Mouse (Mus musculus) myocyte (in vitro differentiated cells): ENCODE measurements at regions not wholly inside any gene's neighbourhood (a gene's known extent, or its start where the extent isn't known, plus 50 kb on each side); places are given as distances from the start of the nearest gene placed in this dataset.

Experiments used
- H3K27me3 ChIP-seq: one replicate; pipeline ENCODE4 v1.6.1; 2011; ENCODE audit not compliant: control insufficient read depth, insufficient read depth, insufficient read length
- H3K36me3 ChIP-seq: one replicate; pipeline ENCODE4 v1.6.1; 2011; ENCODE audit not compliant: control insufficient read depth, insufficient read depth
- H3K4me2 ChIP-seq: one replicate; pipeline ENCODE4 v1.6.1; 2011; ENCODE audit warnings: low read depth, control low read depth
- H3K4me3 ChIP-seq: one replicate; pipeline ENCODE4 v1.5.1; 2011; ENCODE audit warnings: mild to moderate bottlenecking, control low read depth, moderate library complexity
- H3K79me2 ChIP-seq: one replicate; pipeline ENCODE4 v1.6.1; 2011; ENCODE audit not compliant: control insufficient read depth, insufficient read depth
- H3ac ChIP-seq: one replicate; pipeline ENCODE4 v1.6.1; 2011; ENCODE audit not compliant: control insufficient read depth, insufficient read length
- CEBPB ChIP-seq: IDR thresholded peaks from 2 replicates; pipeline ENCODE4 v1.6.1; 2011; ENCODE audit warnings: mild to moderate bottlenecking, moderate library complexity; ENCODE audit not compliant: poor library complexity, insufficient read depth, severe bottlenecking
- E2F4 ChIP-seq: IDR thresholded peaks from one replicate; pipeline ENCODE4 v1.6.1; 2011; ENCODE audit warnings: mild to moderate bottlenecking, control low read depth, moderate library complexity; ENCODE audit not compliant: insufficient read depth
- MAX ChIP-seq: IDR thresholded peaks from one replicate; pipeline ENCODE4 v1.6.1; 2011; ENCODE audit warnings: low read depth, mild to moderate bottlenecking, control low read depth
- MYOD1 ChIP-seq, 3 experiments: IDR thresholded peaks; one replicate each; pipeline ENCODE4 v1.6.1; 2011; ENCODE audit warnings: control low read depth in 2 of 3, low read depth in 2 of 3, mild to moderate bottlenecking in 2 of 3, moderate library complexity in 1 of 3; ENCODE audit not compliant: insufficient read length in 2 of 3, control insufficient read depth in 1 of 3
- MYOG ChIP-seq, 3 experiments: IDR thresholded peaks; one replicate each; pipeline ENCODE4 v1.6.1; 2011; ENCODE audit warnings: control low read depth in 2 of 3, low read depth in 2 of 3, mild to moderate bottlenecking in 2 of 3; ENCODE audit not compliant: insufficient read length in 2 of 3, control insufficient read depth in 1 of 3, insufficient read depth in 1 of 3
- POLR2A ChIP-seq: IDR thresholded peaks from one replicate; pipeline ENCODE4 v1.6.1; 2011; ENCODE audit warnings: low read depth, mild to moderate bottlenecking, control low read depth, moderate library complexity; ENCODE audit not compliant: insufficient read length
- POLR2AphosphoS2 ChIP-seq: IDR thresholded peaks from one replicate; pipeline ENCODE4 v1.6.1; 2011; ENCODE audit warnings: low read depth, control low read depth; ENCODE audit not compliant: insufficient read length
- REST ChIP-seq: IDR thresholded peaks from one replicate; pipeline ENCODE4 v1.6.1; 2011; ENCODE audit warnings: mild to moderate bottlenecking, control low read depth, moderate library complexity; ENCODE audit not compliant: insufficient read depth, insufficient read length
- SRF ChIP-seq: IDR thresholded peaks from one replicate; pipeline ENCODE4 v1.6.1; 2011; ENCODE audit warnings: low read depth; ENCODE audit not compliant: control insufficient read depth, insufficient read length
- TCF12 ChIP-seq: IDR thresholded peaks from one replicate; pipeline ENCODE4 v1.6.1; 2011; ENCODE audit warnings: mild to moderate bottlenecking, control low read depth; ENCODE audit not compliant: poor library complexity, insufficient read depth, severe bottlenecking
- TCF3 ChIP-seq: IDR thresholded peaks from one replicate; pipeline ENCODE4 v1.6.1; 2011; ENCODE audit warnings: low read depth, control low read depth; ENCODE audit not compliant: insufficient read length
- USF1 ChIP-seq: IDR thresholded peaks from one replicate; pipeline ENCODE4 v1.6.1; 2011; ENCODE audit warnings: low read depth, mild to moderate bottlenecking, control low read depth, moderate library complexity

DNA sequence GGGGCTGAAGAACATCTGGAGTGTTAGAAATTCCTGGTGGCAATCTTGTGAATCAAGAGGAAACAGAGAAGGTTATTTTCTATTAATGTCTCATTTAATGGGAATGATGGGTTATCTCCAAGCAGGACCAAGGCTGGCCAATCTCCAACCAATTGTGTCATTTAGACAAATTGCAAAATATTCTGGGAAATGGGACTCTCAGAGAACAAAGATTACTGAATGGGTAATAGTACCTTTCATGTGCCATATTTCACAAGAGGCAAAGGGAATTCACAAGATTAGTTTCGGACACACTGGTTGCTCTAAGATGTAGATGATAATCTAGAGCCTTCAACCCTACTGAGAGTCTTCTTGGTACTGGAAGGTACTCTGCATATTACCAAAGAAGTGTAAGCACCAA is 155.3 kb downstream of the Csl start:
- H3ac ChIP-seq: no peak overlapping the region
- H3K36me3 ChIP-seq: no peaks in the 10 kb centered on the region
- no peaks in the 10 kb centered on the region for H3K27me3 ChIP-seq
- no peak overlapping the region for H3K4me2 ChIP-seq
- no peak overlapping the region for H3K4me3 ChIP-seq
- TF ChIP-seq MAX (no peak), USF1 (no peak)
- no peaks in the 10 kb centered on the region for H3K79me2 ChIP-seq

GRCm38 (mm10) chr10:99608477-99608876 is 151.0 kb downstream of the Csl start:
- TF ChIP-seq SRF: no peak
- TF ChIP-seq MAX: no peak
- TF ChIP-seq MYOG (IDR thresholded peaks at IDR 0.05; ENCODE audit: control insufficient read depth in 1 of 3, insufficient read depth in 1 of 3, insufficient read length in 2 of 3, low read depth in 2 of 3): no peak
- no peak for TF ChIP-seq POLR2AphosphoS2
- TF ChIP-seq MYOD1 (IDR thresholded peaks at IDR 0.05; ENCODE audit: control insufficient read depth in 1 of 3, insufficient read length in 2 of 3, low read depth in 2 of 3): no peak
- no peak for TF ChIP-seq REST
- TF ChIP-seq TCF3: no peak
- no peak for TF ChIP-seq POLR2A
- TF ChIP-seq E2F4: no peak
- no peak for TF ChIP-seq TCF12
- TF ChIP-seq CEBPB: no peak
- TF ChIP-seq USF1: no peak
- H3K4me2 ChIP-seq: no peak overlapping the region

DNA sequence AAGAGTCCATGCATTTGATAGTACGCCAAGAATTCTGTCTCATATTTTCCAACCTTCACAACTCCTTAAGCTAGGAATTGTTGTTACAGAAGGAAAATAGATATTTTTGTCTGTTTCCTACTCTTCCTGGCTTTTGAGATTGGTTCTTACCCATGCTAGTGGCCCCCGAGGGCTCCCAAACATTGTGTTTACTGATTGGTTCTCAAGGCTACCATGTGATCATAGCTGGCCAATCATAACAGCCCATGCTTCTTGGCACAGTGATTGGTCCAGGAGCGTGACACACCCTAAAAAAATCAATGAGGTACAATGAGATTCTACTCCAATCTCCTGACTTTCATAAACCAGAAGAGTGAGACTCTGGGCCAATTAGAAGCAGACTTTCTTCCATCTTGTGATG is 150.0 kb downstream of the Csl start:
- no peak for TF ChIP-seq TCF3
- TF ChIP-seq CEBPB: no peak
- TF ChIP-seq REST: no peak
- TF ChIP-seq TCF12: no peak
- Histone ChIP-seq H3K4me2 (no peak overlapping the region), H3K36me3 (no peaks in the 10 kb centered on the region), H3K79me2 (no peaks in the 10 kb centered on the region), H3K27me3 (no peaks in the 10 kb centered on the region), H3K4me3 (no peak overlapping the region), H3ac (no peak overlapping the region)

More at GRCm38 (mm10) chr10:99608477-99608876, 151.0 kb downstream of the Csl start:
- H3K4me3 ChIP-seq: no peak overlapping the region
- no peaks in the 10 kb centered on the region for H3K79me2 ChIP-seq
- no peak overlapping the region for H3ac ChIP-seq
- no peaks in the 10 kb centered on the region for H3K27me3 ChIP-seq
- H3K36me3 ChIP-seq: no peaks in the 10 kb centered on the region

GRCm38 (mm10) chr10:99610890-99611289 is 148.6 kb downstream of the Csl start:
- Histone ChIP-seq H3K4me2 (no peak overlapping the region), H3ac (no peak overlapping the region), H3K27me3 (no peaks in the 10 kb centered on the region), H3K4me3 (no peak overlapping the region), H3K36me3 (no peaks in the 10 kb centered on the region), H3K79me2 (no peaks in the 10 kb centered on the region)
- no peak for TF ChIP-seq MYOD1 (IDR thresholded peaks at IDR 0.05; ENCODE audit: control insufficient read depth in 1 of 3, insufficient read length in 2 of 3, low read depth in 2 of 3)
- TF ChIP-seq USF1: peak; percentile 44
- TF ChIP-seq CEBPB: no peak
- TF ChIP-seq POLR2A: no peak
- no peak for TF ChIP-seq TCF3
- TF ChIP-seq MAX: no peak
- TF ChIP-seq SRF: no peak

DNA sequence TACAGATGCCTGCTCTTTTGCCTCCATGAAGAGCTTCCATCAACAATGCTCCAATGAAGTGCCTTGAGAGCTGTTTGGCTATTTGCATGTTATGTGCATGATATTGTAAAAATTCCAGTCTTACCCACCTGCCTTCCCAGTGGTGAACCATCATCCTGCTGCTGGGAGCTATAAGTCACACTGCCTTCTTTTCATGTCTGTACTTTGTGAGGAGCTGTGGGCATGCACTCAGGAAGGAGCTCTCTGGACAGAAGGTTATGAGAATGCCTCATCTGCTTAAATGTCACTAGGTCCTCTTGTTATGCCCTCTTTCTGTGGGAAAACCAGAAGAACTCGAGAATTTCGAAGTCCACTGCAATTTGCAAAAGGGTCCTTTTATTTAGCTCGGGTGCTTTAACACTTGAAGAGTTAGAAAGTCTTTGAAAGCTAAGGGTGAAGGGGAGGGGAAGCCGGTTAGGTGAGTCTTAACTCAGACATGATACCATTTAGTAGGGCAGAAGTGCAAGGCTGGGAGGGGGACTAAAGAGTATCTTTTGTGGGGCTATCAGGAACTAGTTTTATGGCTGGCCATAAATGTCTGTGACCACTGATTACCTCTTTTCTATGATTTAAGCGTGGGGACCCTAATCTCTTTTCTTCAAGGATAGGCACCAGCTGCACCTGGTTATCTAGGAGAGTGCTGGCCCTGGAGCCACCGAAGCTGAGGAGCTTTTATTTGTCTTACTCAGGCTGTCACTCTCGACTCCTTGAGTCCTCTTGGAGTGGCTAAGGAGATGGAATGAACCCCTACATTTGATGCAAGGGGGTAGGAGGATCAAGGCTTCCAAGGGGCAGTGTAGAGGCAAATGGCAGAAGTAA is 144.8 kb downstream of the Csl start:
- Histone ChIP-seq H3K4me3 (no peak overlapping the region), H3K36me3 (no peaks in the 10 kb centered on the region), H3K79me2 (no peaks in the 10 kb centered on the region), H3K4me2 (no peak overlapping the region), H3ac (no peak overlapping the region), H3K27me3 (no peaks in the 10 kb centered on the region)
- TF ChIP-seq MYOG (IDR thresholded peaks at IDR 0.05; ENCODE audit: control insufficient read depth in 1 of 3, insufficient read depth in 1 of 3, insufficient read length in 2 of 3, low read depth in 2 of 3) (no peak), USF1 (no peak), REST (no peak), TCF3 (no peak), CEBPB (no peak)
